Mouse (Mus musculus): ENCODE measurements around the gene Svip. TPM values are rescaled to one million over a fixed set of nuclear protein-coding genes. Genes with fewer than 3 reads are reported as not detected.

Gene Svip
- 18.7 and 23.9 TPM in 2 replicates for polyA plus RNA-seq (2015; fragmentation: Nextera tagmentation; extraction: Ambion mirVana)

GRCm38 (mm10) chr7:52005511-52006295 lies at the start of gene Svip:
TSS of gene Svip (minus strand) at chr7:52006018.
- 0 out of 2 replicates have a peak, but pooled peaks cover 6% of the 10 kb centered on the region for H3K36me3 ChIP-seq
- H3K27ac ChIP-seq (replicated peaks) = peak within 1 kb of the TSS; percentile 86
- H3K4me1 ChIP-seq = peaks cover 15% of the 10 kb centered on the region; the same call in 1 of the 2 replicates
- no peaks in the 10 kb centered on the region for H3K9me3 ChIP-seq (replicated peaks)
- peak within 1 kb of the TSS; percentile 72 for H3K9ac ChIP-seq (replicated peaks)
- H3K4me3 ChIP-seq (replicated peaks) = peak within 1 kb of the TSS; percentile 69
- ATAC-seq (ENCODE audit: low FRiP score) = peak; percentile 96
- WGBS = under 1% methylated on average over 25 of the region's 47 CpGs
- H3K27me3 ChIP-seq (replicated peaks) = no peaks in the 10 kb centered on the region
- H3K4me2 ChIP-seq = peak within 1 kb of the TSS; percentile 65

GRCm38 (mm10) chr7:52037600-52038582 lies 32.1 kb upstream of the Svip start:
- H3K36me3 ChIP-seq = no peaks in the 10 kb centered on the region
- no peaks in the 10 kb centered on the region for H3K9me3 ChIP-seq (replicated peaks)
- H3K27me3 ChIP-seq (replicated peaks) = no peaks in the 10 kb centered on the region
- 45% methylated on average over 8 of the region's 8 CpGs for WGBS
- no peak overlapping the region for H3K27ac ChIP-seq (replicated peaks)
- no peaks in the 10 kb centered on the region for H3K4me1 ChIP-seq
- H3K4me3 ChIP-seq (replicated peaks) = no peak overlapping the region
- H3K9ac ChIP-seq (replicated peaks) = no peak overlapping the region
- no peak overlapping the region for H3K4me2 ChIP-seq
- peak; percentile 24; the same call in 1 of the 2 replicates for ATAC-seq (ENCODE audit: low FRiP score)

- WGBS = 87% methylated on average over 5 of the region's 5 CpGs
- Histone ChIP-seq H3K36me3 (no peaks in the 10 kb centered on the region), H3K4me3 (replicated peaks) (no peak overlapping the region), H3K9me3 (replicated peaks) (no peaks in the 10 kb centered on the region), H3K4me1 (no peaks in the 10 kb centered on the region), H3K27ac (replicated peaks) (no peak overlapping the region), H3K27me3 (replicated peaks) (no peaks in the 10 kb centered on the region), H3K4me2 (no peak overlapping the region), H3K9ac (replicated peaks) (no peak overlapping the region)
- no peak for ATAC-seq (ENCODE audit: low FRiP score)
Observed at GRCm38 (mm10) chr7:52024050-52024626, 18.3 kb upstream of the Svip start.

GRCm38 (mm10) chr7:52022039-52022438 lies 16.2 kb upstream of the Svip start:
- no peak overlapping the region for H3K9ac ChIP-seq (replicated peaks)
- no peak for ATAC-seq (ENCODE audit: low FRiP score)
- no peaks in the 10 kb centered on the region for H3K4me1 ChIP-seq
- 85% methylated on average over 4 of the region's 4 CpGs for WGBS
- H3K36me3 ChIP-seq = no peaks in the 10 kb centered on the region
- H3K4me2 ChIP-seq = no peak overlapping the region
- H3K4me3 ChIP-seq (replicated peaks) = no peak overlapping the region
- H3K27me3 ChIP-seq (replicated peaks) = no peaks in the 10 kb centered on the region
- no peaks in the 10 kb centered on the region for H3K9me3 ChIP-seq (replicated peaks)
- H3K27ac ChIP-seq (replicated peaks) = no peak overlapping the region

GRCm38 (mm10) chr7:52015628-52016027 lies 9.8 kb upstream of the Svip start, which contains the start of gene 1700015G11Rik:
TSS of gene 1700015G11Rik (minus strand) at chr7:52015728.
- H3K4me1 ChIP-seq = no peaks in the 10 kb centered on the region
- ATAC-seq (ENCODE audit: low FRiP score) = no peak
- no peak within 1 kb of the TSS for H3K9ac ChIP-seq (replicated peaks)
- WGBS = 91% methylated on average over 3 of the region's 3 CpGs
- H3K27me3 ChIP-seq (replicated peaks) = no peaks in the 10 kb centered on the region
- no peaks in the 10 kb centered on the region for H3K36me3 ChIP-seq
- no peaks in the 10 kb centered on the region for H3K9me3 ChIP-seq (replicated peaks)
- no peak within 1 kb of the TSS for H3K27ac ChIP-seq (replicated peaks)
- no peak within 1 kb of the TSS for H3K4me2 ChIP-seq
- no peak within 1 kb of the TSS for H3K4me3 ChIP-seq (replicated peaks)

- no peak overlapping the region for H3K27ac ChIP-seq (replicated peaks)
- H3K9me3 ChIP-seq (replicated peaks) = no peaks in the 10 kb centered on the region
- no peaks in the 10 kb centered on the region for H3K27me3 ChIP-seq (replicated peaks)
- 79% methylated on average over 1 of the region's 1 CpGs for WGBS
- ATAC-seq (ENCODE audit: low FRiP score) = no peak
- H3K9ac ChIP-seq (replicated peaks) = no peak overlapping the region
- no peak overlapping the region for H3K4me2 ChIP-seq
- H3K36me3 ChIP-seq = no peaks in the 10 kb centered on the region
- H3K4me1 ChIP-seq = no peaks in the 10 kb centered on the region
- no peak overlapping the region for H3K4me3 ChIP-seq (replicated peaks)
Observed at GRCm38 (mm10) chr7:52015180-52015579, 9.4 kb upstream of the Svip start.

GRCm38 (mm10) chr7:52013457-52013856 lies 7.6 kb upstream of the Svip start:
- 83% methylated on average over 7 of the region's 7 CpGs for WGBS
- Histone ChIP-seq H3K9me3 (replicated peaks) (no peaks in the 10 kb centered on the region), H3K4me1 (no peaks in the 10 kb centered on the region), H3K4me2 (no peak overlapping the region), H3K9ac (replicated peaks) (no peak overlapping the region), H3K36me3 (no peaks in the 10 kb centered on the region), H3K27ac (replicated peaks) (no peak overlapping the region), H3K4me3 (replicated peaks) (no peak overlapping the region), H3K27me3 (replicated peaks) (no peaks in the 10 kb centered on the region)
- no peak for ATAC-seq (ENCODE audit: low FRiP score)

GRCm38 (mm10) chr7:52007138-52007537 lies 1.3 kb upstream of the Svip start:
- no peak overlapping the region for H3K27ac ChIP-seq (replicated peaks)
- 89% methylated on average over 2 of the region's 2 CpGs for WGBS
- no peak overlapping the region for H3K4me2 ChIP-seq
- peaks cover 15% of the 10 kb centered on the region; the same call in 1 of the 2 replicates for H3K4me1 ChIP-seq
- no peak for ATAC-seq (ENCODE audit: low FRiP score)
- no peaks in the 10 kb centered on the region for H3K9me3 ChIP-seq (replicated peaks)
- H3K9ac ChIP-seq (replicated peaks) = no peak overlapping the region
- H3K4me3 ChIP-seq (replicated peaks) = no peak overlapping the region
- H3K27me3 ChIP-seq (replicated peaks) = no peaks in the 10 kb centered on the region
- H3K36me3 ChIP-seq = 0 out of 2 replicates have a peak, but pooled peaks cover 6% of the 10 kb centered on the region

- H3K36me3 ChIP-seq = 0 out of 2 replicates have a peak, but pooled peaks cover 6% of the 10 kb centered on the region
- no peaks in the 10 kb centered on the region for H3K9me3 ChIP-seq (replicated peaks)
- no peaks in the 10 kb centered on the region for H3K27me3 ChIP-seq (replicated peaks)
- no peak overlapping the region for H3K9ac ChIP-seq (replicated peaks)
- H3K4me3 ChIP-seq (replicated peaks) = peak overlapping the region; percentile 69
- H3K4me2 ChIP-seq = peak overlapping the region; percentile 65
- 1% methylated on average over 9 of the region's 9 CpGs for WGBS
- peak; percentile 83; the same call in 1 of the 2 replicates for ATAC-seq (ENCODE audit: low FRiP score)
- H3K27ac ChIP-seq (replicated peaks) = 0 out of 2 replicates have a peak overlapping the region, but pooled peaks have one; percentile 41
- peaks cover 15% of the 10 kb centered on the region; the same call in 1 of the 2 replicates for H3K4me1 ChIP-seq
Observed at GRCm38 (mm10) chr7:52006296-52006630, 445 bp upstream of the Svip start.

- ATAC-seq (ENCODE audit: low FRiP score) = no peak
- no peak overlapping the region for H3K4me3 ChIP-seq (replicated peaks)
- no peaks in the 10 kb centered on the region for H3K4me1 ChIP-seq
- no peaks in the 10 kb centered on the region for H3K27me3 ChIP-seq (replicated peaks)
- H3K36me3 ChIP-seq = no peaks in the 10 kb centered on the region
- 92% methylated on average over 3 of the region's 3 CpGs for WGBS
- H3K27ac ChIP-seq (replicated peaks) = no peak overlapping the region
- H3K4me2 ChIP-seq = no peak overlapping the region
- H3K9ac ChIP-seq (replicated peaks) = no peak overlapping the region
- no peaks in the 10 kb centered on the region for H3K9me3 ChIP-seq (replicated peaks)
Observed at GRCm38 (mm10) chr7:51991020-51991419, 14.8 kb downstream of the Svip start.

- no peaks in the 10 kb centered on the region for H3K27me3 ChIP-seq (replicated peaks)
- no peak overlapping the region for H3K4me2 ChIP-seq
- H3K4me1 ChIP-seq = no peaks in the 10 kb centered on the region
- 64% methylated on average over 6 of the region's 6 CpGs for WGBS
- ATAC-seq (ENCODE audit: low FRiP score) = no peak
- H3K36me3 ChIP-seq = no peaks in the 10 kb centered on the region
- no peaks in the 10 kb centered on the region for H3K9me3 ChIP-seq (replicated peaks)
- no peak overlapping the region for H3K27ac ChIP-seq (replicated peaks)
- H3K4me3 ChIP-seq (replicated peaks) = no peak overlapping the region
- H3K9ac ChIP-seq (replicated peaks) = no peak overlapping the region
Observed at GRCm38 (mm10) chr7:51986909-51987308, 18.9 kb downstream of the Svip start.
